Mouse (Mus musculus) bone marrow, adult 2 months (tissue): ENCODE data around the gene Tmem262. TPM values are rescaled to one million over a fixed set of nuclear protein-coding genes. Genes with fewer than 3 reads are reported as not detected.

ENCODE experiments used
- H3K27ac ChIP-seq: fragments of 200-500 bp; 2 replicates; pipeline ENCODE4 v1.5.1; 2012; ENCODE audit warnings: low read depth, mild to moderate bottlenecking, control low read depth, inconsistent platforms, low read length; ENCODE audit not compliant: control insufficient read depth, poor library complexity, insufficient read depth
- H3K4me1 ChIP-seq: fragments of 200-500 bp; 2 replicates; pipeline ENCODE4 v1.6.1; 2011; ENCODE audit warnings: low read length; ENCODE audit not compliant: control insufficient read depth, insufficient read depth
- H3K4me3 ChIP-seq: fragments of 200-500 bp; replicated peaks from 2 replicates; pipeline ENCODE3; 2011; ENCODE audit warnings: mild to moderate bottlenecking, low read depth, low read length, control low read depth; ENCODE audit not compliant: control insufficient read depth
- CTCF ChIP-seq: fragments of 200-500 bp; IDR thresholded peaks from 2 replicates; pipeline ENCODE4 v1.5.1; 2011; ENCODE audit warnings: low read length, control low read depth; ENCODE audit not compliant: control insufficient read depth, insufficient read depth
- POLR2A ChIP-seq: fragments of 200-500 bp; IDR thresholded peaks from 2 replicates; pipeline ENCODE4 v1.6.1; 2011; ENCODE audit warnings: low read depth, mild to moderate bottlenecking, control low read depth, low read length, borderline replicate concordance; ENCODE audit not compliant: control insufficient read depth
- WGBS: fragments of 180-500 bp; shearing (Covaris S2); methylation state at CpG from one replicate; pipeline ENCODE4 v1.1.7; 2018; 5-methylcytosine and 5-hydroxymethylcytosine counted together
- polyA plus RNA-seq: library from polyadenylated mRNA; stranded (reverse); fragments of >200 nt; gene quantifications from 2 replicates; pipeline ENCODE4 v1.2.4, GENCODE M21; 2011; ENCODE audit warnings: low replicate concordance; ENCODE audit not compliant: missing spikeins, insufficient read depth, insufficient read length

Tmem262 gene
- polyA plus RNA-seq, 1 experiment: not detected

DNA sequence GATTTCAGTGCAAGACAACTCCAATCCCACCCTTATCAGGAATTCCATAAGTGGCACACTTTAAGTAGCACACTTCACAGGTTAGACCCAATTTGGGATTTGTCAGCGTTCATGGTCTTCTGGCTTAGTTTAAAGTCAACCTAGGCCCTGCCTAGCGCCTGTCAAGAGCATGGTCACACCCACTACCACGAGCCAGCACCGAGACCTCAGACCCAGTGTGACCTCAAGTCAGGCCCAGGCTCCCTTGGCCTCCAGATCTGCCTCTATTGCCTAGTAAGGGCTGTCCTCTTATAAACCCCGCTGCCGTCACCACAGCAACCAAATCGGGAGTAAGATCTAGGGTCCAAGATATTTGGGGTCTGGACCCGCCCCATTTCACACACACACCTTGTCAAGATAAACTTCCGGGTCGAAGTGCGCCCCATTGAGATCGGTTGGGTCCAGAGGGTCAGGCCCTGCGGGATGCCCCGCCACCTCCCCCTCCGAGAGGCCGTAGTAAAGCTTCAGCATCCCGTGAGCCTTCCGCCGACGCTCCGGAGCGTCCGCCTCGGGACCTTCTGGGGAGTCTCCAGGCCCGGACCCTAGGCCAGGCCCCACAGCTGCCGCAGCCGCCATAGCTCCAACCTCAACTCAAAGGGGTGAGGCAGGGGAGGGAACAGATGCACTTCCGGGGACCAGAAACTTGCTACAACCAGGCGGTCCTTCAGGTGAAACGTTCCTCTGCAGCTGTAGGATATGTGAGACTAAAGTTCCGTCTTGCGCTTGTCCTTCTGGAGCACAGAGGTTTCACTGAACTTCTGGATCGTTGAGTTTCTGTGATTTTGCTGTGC, 3.1 kb upstream of the Tmem262 start, which contains the start of gene Vps51:
Gene Vps51, minus strand, starts transcription at position 668 of the 830 bp plus-strand sequence.
- peak within 1 kb of the TSS; percentile 78 for H3K4me3 ChIP-seq
- H3K27ac ChIP-seq: peak within 1 kb of the TSS; percentile 79
- TF ChIP-seq CTCF (no peak), POLR2A (peak; percentile 49; the same call in 1 of the 2 replicates)
- peaks cover 6% of the 10 kb centered on the region for H3K4me1 ChIP-seq
- 1% methylated on average over 33 of the region's 33 CpGs for WGBS

DNA sequence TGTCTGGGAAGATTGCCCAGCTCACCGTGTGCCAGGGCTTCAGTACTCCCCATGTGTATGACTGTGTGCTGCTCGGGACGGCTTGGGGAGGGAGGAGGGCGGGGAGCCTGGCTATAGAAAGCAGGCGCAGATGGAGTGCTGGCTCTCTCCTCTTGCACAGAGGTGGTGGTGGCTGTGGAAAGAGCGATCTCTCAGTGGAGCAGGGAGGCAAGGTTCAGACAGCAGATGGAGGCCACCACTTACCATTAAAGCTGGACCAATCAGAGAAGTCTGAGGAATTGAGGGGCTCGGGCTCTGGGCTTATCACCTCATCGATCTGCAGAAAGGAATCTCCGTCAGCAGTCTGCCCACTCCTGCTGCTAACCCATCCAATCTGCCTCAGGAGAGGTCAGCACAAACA, 2.3 kb downstream of the Tmem262 start, which contains the start of gene Gm28374:
Gene Gm28374, minus strand, starts transcription at position 101 of the 400 bp plus-strand sequence.
- Histone ChIP-seq H3K4me3 (no peak within 1 kb of the TSS), H3K4me1 (no peaks in the 10 kb centered on the region; the same call in 1 of the 2 replicates), H3K27ac (no peak within 1 kb of the TSS)
- WGBS: 81% methylated on average over 9 of the region's 9 CpGs
- TF ChIP-seq CTCF (no peak), POLR2A (no peak)

DNA sequence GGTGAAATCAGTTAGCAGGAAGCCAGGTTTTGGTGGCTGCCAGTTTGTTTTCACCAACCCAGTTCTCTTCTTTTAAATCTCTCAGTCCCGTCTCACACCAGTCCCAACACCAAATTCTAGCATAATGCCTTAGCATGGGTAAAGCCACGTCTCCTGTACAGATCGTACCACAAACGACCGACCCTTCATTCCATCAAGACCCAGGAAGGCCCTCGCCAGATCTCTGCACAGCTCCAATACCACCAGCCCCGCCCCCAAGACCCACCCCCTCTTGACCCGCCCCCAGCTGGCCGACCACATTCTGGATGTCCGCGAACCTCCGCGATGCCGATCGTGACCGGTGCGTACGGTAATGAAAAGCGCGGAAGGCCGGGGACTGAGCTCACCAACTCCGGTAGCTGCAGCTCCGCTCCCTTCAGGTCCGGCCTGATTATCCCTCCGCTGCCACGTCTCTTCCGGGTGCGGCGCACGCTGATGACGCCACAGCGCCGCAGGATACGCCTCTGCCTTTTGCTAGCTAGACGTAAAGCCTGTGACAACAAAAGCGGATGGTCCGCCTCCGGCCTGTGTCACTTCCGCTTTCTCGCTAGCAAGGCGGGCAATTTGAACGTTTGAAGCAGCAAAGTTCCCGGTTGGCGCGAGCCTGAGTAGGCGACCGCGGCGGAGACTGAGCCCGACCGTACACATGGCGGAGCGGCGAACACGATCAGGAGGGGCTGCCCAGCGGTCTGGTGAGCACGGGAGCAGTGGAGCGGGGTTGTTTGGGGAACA, 4.8 kb downstream of the Tmem262 start, which contains the start of the genes Zfpl1 and Cdca5:
Gene Zfpl1, minus strand, starts transcription at position 479 of the 771 bp plus-strand sequence.
Gene Cdca5, plus strand, starts transcription at position 506 of the 771 bp plus-strand sequence.
- peak; percentile 82 for TF ChIP-seq POLR2A
- TF ChIP-seq CTCF: no peak; the same call in 1 of the 2 replicates
- WGBS: under 1% methylated on average over 58 of the region's 58 CpGs
- no peaks in the 10 kb centered on the region; the same call in 1 of the 2 replicates for H3K4me1 ChIP-seq
- H3K4me3 ChIP-seq: peak within 1 kb of the TSS; percentile 71
- H3K27ac ChIP-seq: peak within 1 kb of the TSS; percentile 61

DNA sequence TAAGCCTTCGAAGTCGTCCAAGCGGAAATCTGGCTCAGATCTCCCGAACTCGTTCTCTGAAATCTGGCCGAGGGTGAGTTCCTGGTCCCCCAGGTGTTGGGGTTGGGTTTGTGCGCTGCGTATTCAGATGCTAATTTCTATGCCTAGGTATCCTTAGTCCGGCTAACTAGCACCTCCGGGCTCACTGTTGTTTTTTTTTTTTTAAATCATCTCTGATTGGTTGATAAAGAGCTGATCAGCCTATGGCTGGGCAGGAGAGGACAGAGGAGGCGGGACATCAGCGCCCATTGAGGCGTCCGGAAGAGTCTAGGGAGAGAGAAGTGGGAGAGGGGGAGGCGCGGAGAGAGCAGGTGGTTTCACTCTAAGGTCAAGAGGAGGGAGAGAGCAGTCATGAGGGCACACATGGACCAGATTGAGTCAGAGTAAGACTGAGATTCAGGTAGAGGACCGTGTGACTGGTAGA, 5.6 kb downstream of the Tmem262 start:
- under 1% methylated on average over 17 of the region's 17 CpGs for WGBS
- H3K4me3 ChIP-seq: peak overlapping the region; percentile 71
- no peaks in the 10 kb centered on the region; the same call in 1 of the 2 replicates for H3K4me1 ChIP-seq
- peak overlapping the region; percentile 61 for H3K27ac ChIP-seq
- TF ChIP-seq CTCF (no peak), POLR2A (no peak)

DNA sequence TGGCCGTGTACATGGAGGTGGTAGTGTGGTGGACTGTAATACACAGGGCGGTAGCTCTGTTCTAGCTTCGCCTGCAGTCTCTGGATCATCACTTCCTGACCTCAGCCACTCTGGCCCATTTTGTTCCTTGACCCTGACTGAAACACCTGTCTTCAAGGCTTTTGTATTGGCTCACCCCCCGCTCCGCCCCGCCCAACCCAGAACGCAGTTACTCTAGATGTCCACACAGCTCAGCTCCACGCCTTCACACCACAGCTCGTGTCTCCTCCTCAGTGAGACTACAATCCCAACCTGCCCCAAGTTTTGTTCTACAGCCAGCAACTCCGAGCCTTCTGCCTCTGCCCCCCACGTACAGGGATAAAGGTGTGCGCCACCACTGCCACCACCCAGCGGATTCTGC, 9.0 kb downstream of the Tmem262 start:
- TF ChIP-seq POLR2A (no peak), CTCF (no peak)
- H3K4me3 ChIP-seq: no peak overlapping the region
- 95% methylated on average over 13 of the region's 13 CpGs for WGBS
- no peak overlapping the region for H3K27ac ChIP-seq
- H3K4me1 ChIP-seq: no peaks in the 10 kb centered on the region; the same call in 1 of the 2 replicates

DNA sequence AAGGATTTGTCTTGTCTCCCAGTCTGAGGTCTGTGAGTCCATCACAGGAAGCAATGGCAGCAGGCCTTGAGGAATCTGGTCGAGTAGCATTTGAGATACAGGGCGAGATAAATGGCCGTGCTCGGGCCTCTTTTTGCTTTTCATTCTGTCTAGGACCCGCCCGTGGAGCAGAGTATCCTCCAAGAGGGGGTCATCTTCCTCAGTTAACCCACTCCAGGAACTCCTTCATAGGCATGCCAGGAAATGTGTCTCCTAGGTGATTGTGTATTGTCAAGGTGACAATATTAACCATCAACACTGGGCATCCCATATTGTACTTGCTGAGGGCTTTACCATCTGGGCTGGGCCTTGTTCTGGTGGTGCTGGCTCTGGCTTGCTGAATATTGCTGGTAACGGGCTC, 14.3 kb downstream of the Tmem262 start, which contains the start of gene AC131692.1:
Gene AC131692.1, plus strand, starts transcription at position 301 of the 400 bp plus-strand sequence.
- no peak within 1 kb of the TSS for H3K27ac ChIP-seq
- TF ChIP-seq POLR2A (no peak), CTCF (no peak)
- no peak within 1 kb of the TSS for H3K4me3 ChIP-seq
- H3K4me1 ChIP-seq: no peaks in the 10 kb centered on the region
- 88% methylated on average over 7 of the region's 7 CpGs for WGBS

DNA sequence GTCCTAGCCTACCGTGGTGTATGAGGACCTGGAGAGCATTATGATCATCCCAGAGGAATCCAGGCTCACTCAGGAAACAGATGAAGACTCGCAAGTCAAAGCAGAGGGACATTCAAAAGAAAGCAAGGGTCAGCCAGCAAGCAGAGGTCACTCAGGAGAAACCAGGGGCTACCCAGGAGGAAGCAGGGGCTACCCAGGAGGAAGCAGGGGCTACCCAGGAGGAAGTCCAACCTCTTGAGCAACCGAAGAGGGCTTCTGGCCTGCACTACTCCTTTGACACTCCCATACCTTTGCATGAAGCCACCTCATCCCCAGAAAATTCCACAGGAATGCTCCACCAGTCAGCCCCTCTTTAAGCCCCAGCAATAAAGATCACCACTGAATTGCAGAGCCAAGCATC, 18.0 kb downstream of the Tmem262 start:
- Histone ChIP-seq H3K4me3 (no peak overlapping the region), H3K4me1 (peaks cover 2% of the 10 kb centered on the region), H3K27ac (no peak overlapping the region)
- no peak for TF ChIP-seq POLR2A
- no peak for TF ChIP-seq CTCF
- WGBS: 51% methylated on average over 3 of the region's 3 CpGs
